Mouse (Mus musculus): Measurements from ENCODE around the gene Pgrmc1.

DNA sequence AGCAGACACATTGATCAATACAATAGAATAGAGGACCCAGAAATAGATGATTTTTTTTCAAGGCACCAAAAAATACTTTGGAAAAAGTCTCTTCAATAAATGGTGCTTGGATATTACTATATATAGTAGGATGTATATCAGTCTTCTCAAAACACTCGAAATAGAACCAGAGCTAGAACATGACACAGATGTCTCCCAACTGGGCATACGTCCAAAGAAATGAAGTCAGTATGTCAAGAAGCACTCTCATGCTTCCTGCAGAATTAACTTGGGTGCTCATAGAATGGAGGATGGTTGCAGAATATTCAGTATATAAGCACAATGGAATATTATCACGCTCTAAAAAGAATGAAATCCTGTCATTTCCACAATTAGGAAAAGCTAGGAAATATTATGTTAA, 30.1 kb downstream of the Pgrmc1 start:
- no peak for TF ChIP-seq POLR2A (IDR thresholded peaks at IDR 0.05; ENCODE audit: borderline replicate concordance, insufficient read depth, low read length)
- TF ChIP-seq CTCF (IDR thresholded peaks at IDR 0.05; ENCODE audit: borderline replicate concordance, insufficient read depth, low read depth, low read length), result no peak

Data from cerebellum, adult 2 months (tissue).